Mouse (Mus musculus) midbrain, embryonic 15.5 days (tissue): Measurements from ENCODE around the gene Selenos. TPM values are rescaled to one million over a fixed set of nuclear protein-coding genes. Genes with fewer than 3 reads are reported as not detected.

ENCODE experiments used
- ATAC-seq: fragments of 200-750 bp; cut with Nextera tagmentation; replicated peaks from 2 replicates; pipeline ENCODE4 v1.8.0; 2017; ENCODE audit warnings: moderate TSS enrichment
- H3K27ac ChIP-seq: fragments of 300-500 bp; sonication (generic); 2 replicates; pipeline ENCODE4 v1.5.1; 2015; ENCODE audit warnings: mild to moderate bottlenecking, inconsistent platforms
- H3K27me3 ChIP-seq: fragments of 300-500 bp; sonication (generic); replicated peaks from 2 replicates; pipeline ENCODE4 v1.6.1; 2015; ENCODE audit warnings: inconsistent platforms
- H3K36me3 ChIP-seq: fragments of 300-500 bp; sonication (generic); replicated peaks from 2 replicates; pipeline ENCODE4 v1.6.1; 2015; ENCODE audit warnings: inconsistent platforms
- H3K4me1 ChIP-seq: fragments of 300-500 bp; sonication (generic); 2 replicates; pipeline ENCODE4 v1.6.1; 2015; ENCODE audit warnings: inconsistent platforms
- H3K4me2 ChIP-seq: fragments of 300-500 bp; sonication (generic); 2 replicates; pipeline ENCODE4 v1.6.1; 2015; ENCODE audit warnings: inconsistent platforms, mild to moderate bottlenecking, moderate library complexity
- H3K4me3 ChIP-seq: fragments of 300-500 bp; sonication (generic); 2 replicates; pipeline ENCODE4 v1.5.1; 2015; ENCODE audit warnings: mild to moderate bottlenecking, inconsistent platforms
- H3K9ac ChIP-seq: fragments of 300-500 bp; sonication (generic); 2 replicates; pipeline ENCODE4 v1.6.1; 2015; ENCODE audit warnings: mild to moderate bottlenecking, inconsistent platforms
- H3K9me3 ChIP-seq: fragments of 300-500 bp; sonication (generic); 2 replicates; pipeline ENCODE4 v1.6.1; 2016; ENCODE audit warnings: inconsistent platforms
- WGBS: fragments of 180-500 bp; shearing (Covaris S2); methylation state at CpG from one replicate; pipeline ENCODE4 v1.1.7; 2015; ENCODE audit warnings: mixed read lengths; 5-methylcytosine and 5-hydroxymethylcytosine counted together
- polyA plus RNA-seq: library from polyadenylated mRNA; unstranded; fragments of >200 nt; fragmentation: Nextera tagmentation; extraction: Ambion mirVana; gene quantifications from 2 replicates; pipeline ENCODE4 v1.2.1, GENCODE M21; 2015

Selenos gene
- polyA plus RNA-seq: 80.2 and 84.7 TPM in 2 replicates

DNA sequence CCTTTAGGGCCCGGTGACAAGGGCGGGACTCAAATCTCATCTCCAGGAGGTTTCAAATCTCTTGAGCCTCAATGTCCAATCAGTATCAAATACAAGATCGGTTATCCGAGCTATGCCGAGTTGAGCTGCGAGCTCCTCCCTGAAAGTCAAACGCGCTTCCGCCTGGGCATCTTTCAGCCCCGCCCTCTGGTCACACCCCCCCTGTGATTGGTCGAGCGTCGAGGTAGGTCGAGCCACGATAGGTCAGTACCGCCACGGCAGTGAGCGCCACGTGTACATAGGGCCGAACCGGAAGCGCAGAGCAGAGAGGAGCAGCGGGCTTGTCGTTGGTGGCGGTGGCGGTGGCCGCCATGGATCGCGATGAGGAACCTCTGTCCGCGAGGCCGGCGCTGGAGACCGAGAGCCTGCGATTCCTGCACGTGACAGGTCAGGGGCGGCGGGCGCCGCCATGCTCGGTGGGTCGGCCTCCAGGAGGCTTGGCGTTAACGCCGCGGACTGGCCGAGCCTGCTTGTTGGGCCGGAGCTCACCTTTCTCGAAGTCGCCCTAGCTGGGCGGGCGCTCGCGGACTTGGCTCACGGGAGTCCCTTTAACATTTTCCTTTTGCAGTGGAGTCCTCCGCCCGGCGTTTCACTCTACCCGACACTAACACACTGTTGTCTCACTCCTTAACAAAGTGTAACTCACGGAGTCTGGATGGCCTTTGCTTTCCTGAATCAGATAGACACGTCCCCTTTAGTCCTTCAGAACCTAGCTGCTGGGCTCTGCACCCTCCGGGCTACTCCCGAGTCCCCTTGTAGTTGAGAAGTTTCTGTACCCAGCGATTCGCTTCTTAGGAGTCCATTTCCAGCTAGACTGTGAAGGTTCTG is at the start of gene Selenos:
Gene Selenos (plus strand): TSS at position 286 of the 867 bp plus-strand sequence.
- WGBS: under 1% methylated on average over 65 of the region's 65 CpGs

DNA sequence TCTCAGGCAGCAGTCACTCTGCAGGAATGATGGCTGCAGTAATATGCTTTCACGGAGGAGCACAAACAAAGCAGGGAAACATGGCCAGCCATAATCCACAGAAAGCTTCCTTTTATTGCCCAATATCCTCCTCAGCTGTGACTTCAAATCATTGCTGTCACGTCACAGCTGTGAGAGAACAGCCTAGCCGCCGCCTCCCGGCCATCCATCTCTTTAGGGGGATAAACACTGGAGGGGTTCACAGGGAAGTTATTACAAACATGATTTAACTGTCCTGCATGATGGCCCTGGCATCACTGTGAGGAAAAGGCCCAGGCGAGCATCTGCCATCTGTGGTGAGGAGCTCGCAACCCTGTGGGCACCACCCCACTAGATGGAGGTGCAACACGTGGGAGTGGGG is 42.6 kb upstream of the Selenos start:
- WGBS: 68% methylated on average over 8 of the region's 8 CpGs
- Histone ChIP-seq H3K9me3 (no peaks in the 10 kb centered on the region), H3K36me3 (no peaks in the 10 kb centered on the region), H3K4me1 (no peaks in the 10 kb centered on the region), H3K27ac (no peak overlapping the region), H3K4me2 (no peak overlapping the region), H3K4me3 (no peak overlapping the region), H3K27me3 (no peaks in the 10 kb centered on the region), H3K9ac (no peak overlapping the region)
- no peak for ATAC-seq

More for the DNA sequence above, at the start of gene Selenos:
- peaks cover 24% of the 10 kb centered on the region for H3K4me1 ChIP-seq
- H3K27ac ChIP-seq: peak within 1 kb of the TSS; percentile 81
- peak within 1 kb of the TSS; percentile 78 for H3K9ac ChIP-seq
- no peaks in the 10 kb centered on the region for H3K27me3 ChIP-seq
- peak within 1 kb of the TSS; percentile 64 for H3K4me2 ChIP-seq
- peak within 1 kb of the TSS; percentile 89 for H3K4me3 ChIP-seq
- peak; percentile 100 for ATAC-seq
- H3K9me3 ChIP-seq: no peaks in the 10 kb centered on the region
- H3K36me3 ChIP-seq: peaks cover 23% of the 10 kb centered on the region

- Histone ChIP-seq H3K4me1 (no peaks in the 10 kb centered on the region), H3K9me3 (no peaks in the 10 kb centered on the region), H3K36me3 (no peaks in the 10 kb centered on the region), H3K27me3 (no peaks in the 10 kb centered on the region), H3K4me3 (no peak overlapping the region), H3K9ac (no peak overlapping the region), H3K27ac (no peak overlapping the region), H3K4me2 (no peak overlapping the region)
- 64% methylated on average over 3 of the region's 3 CpGs for WGBS
- no peak for ATAC-seq
Observed at GRCm38 (mm10) chr7:66038261-66038660, 41.2 kb upstream of the Selenos start.

- Histone ChIP-seq H3K27me3 (no peaks in the 10 kb centered on the region), H3K4me3 (no peak overlapping the region), H3K27ac (no peak overlapping the region), H3K36me3 (no peaks in the 10 kb centered on the region), H3K9me3 (no peaks in the 10 kb centered on the region), H3K9ac (no peak overlapping the region), H3K4me2 (no peak overlapping the region), H3K4me1 (no peaks in the 10 kb centered on the region)
- ATAC-seq: no peak
- 77% methylated on average over 11 of the region's 11 CpGs for WGBS
Observed at GRCm38 (mm10) chr7:66038730-66039129, 40.7 kb upstream of the Selenos start.

- H3K9ac ChIP-seq: no peak overlapping the region
- no peaks in the 10 kb centered on the region for H3K9me3 ChIP-seq
- WGBS: 78% methylated on average over 18 of the region's 18 CpGs
- no peak overlapping the region for H3K4me2 ChIP-seq
- H3K36me3 ChIP-seq: no peaks in the 10 kb centered on the region
- H3K27me3 ChIP-seq: no peaks in the 10 kb centered on the region
- no peak overlapping the region for H3K4me3 ChIP-seq
- H3K27ac ChIP-seq: no peak overlapping the region
- peaks cover 8% of the 10 kb centered on the region for H3K4me1 ChIP-seq
- no peak for ATAC-seq
Observed at GRCm38 (mm10) chr7:66040026-66040814, 39.2 kb upstream of the Selenos start.

- Histone ChIP-seq H3K27ac (no peak within 1 kb of the TSS), H3K9ac (no peak within 1 kb of the TSS), H3K4me1 (peaks cover 14% of the 10 kb centered on the region), H3K27me3 (no peaks in the 10 kb centered on the region), H3K4me2 (no peak within 1 kb of the TSS), H3K4me3 (no peak within 1 kb of the TSS), H3K36me3 (no peaks in the 10 kb centered on the region), H3K9me3 (no peaks in the 10 kb centered on the region)
- ATAC-seq: no peak
- WGBS: 79% methylated on average over 10 of the region's 10 CpGs
Observed at GRCm38 (mm10) chr7:66043552-66044459, 35.6 kb upstream of the Selenos start, which contains the start of gene Gm45213. Gm45213 (plus strand) TSS chr7:66043602.

DNA sequence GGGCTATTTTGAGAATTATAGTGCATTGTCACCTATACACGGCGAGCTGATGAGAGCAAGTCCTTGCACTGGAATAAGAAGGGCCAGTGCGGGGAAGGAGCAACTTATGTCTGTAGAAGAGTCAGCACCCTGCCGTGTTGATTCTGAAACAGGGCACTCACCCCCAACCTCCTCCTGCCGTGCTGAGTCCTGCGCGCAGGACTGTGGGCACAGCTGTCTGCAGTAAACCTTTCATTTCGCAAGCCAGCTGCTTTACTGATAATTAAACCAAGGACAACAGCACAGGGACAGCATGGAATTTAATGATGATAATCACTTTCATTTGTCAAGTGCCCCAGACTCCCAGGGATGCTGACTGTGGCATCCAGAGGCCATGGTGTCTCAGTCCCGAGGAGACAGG is 34.8 kb upstream of the Selenos start:
- H3K27ac ChIP-seq: no peak overlapping the region
- no peaks in the 10 kb centered on the region for H3K9me3 ChIP-seq
- peaks cover 14% of the 10 kb centered on the region for H3K4me1 ChIP-seq
- H3K4me2 ChIP-seq: no peak overlapping the region
- H3K9ac ChIP-seq: no peak overlapping the region
- no peaks in the 10 kb centered on the region for H3K27me3 ChIP-seq
- no peaks in the 10 kb centered on the region for H3K36me3 ChIP-seq
- ATAC-seq: no peak
- WGBS: 27% methylated on average over 9 of the region's 9 CpGs
- no peak overlapping the region for H3K4me3 ChIP-seq

- Histone ChIP-seq H3K9ac (no peak overlapping the region), H3K4me2 (no peak overlapping the region), H3K9me3 (no peaks in the 10 kb centered on the region), H3K27me3 (no peaks in the 10 kb centered on the region), H3K36me3 (no peaks in the 10 kb centered on the region), H3K4me3 (no peak overlapping the region), H3K27ac (no peak overlapping the region), H3K4me1 (peaks cover 14% of the 10 kb centered on the region)
- ATAC-seq: no peak
- WGBS: 69% methylated on average over 17 of the region's 17 CpGs
Observed at GRCm38 (mm10) chr7:66046921-66047918, 32.2 kb upstream of the Selenos start.

DNA sequence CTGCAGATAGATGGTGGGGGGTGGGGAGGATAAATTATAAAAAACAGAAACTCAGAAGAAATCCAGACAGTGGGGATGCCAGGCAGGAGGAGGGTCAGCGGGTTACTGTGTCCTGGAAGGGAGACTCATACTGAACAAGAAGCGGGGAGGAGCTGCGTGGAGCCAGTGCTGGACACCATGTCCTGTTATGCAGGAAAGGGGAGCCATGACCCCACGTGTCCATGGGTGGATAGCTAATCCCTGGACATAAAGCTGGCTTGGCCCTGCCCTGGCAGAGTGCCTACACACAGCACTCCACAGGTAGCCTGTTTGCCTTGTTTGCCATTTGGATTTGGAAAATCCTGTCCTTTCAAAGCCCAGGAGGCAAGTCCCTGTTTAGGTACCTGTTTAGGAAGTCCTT is 31.5 kb upstream of the Selenos start:
- 81% methylated on average over 4 of the region's 4 CpGs for WGBS
- no peak for ATAC-seq
- Histone ChIP-seq H3K27ac (no peak overlapping the region), H3K4me3 (no peak overlapping the region), H3K4me2 (no peak overlapping the region), H3K9me3 (no peaks in the 10 kb centered on the region), H3K9ac (no peak overlapping the region), H3K27me3 (no peaks in the 10 kb centered on the region), H3K4me1 (peaks cover 14% of the 10 kb centered on the region), H3K36me3 (no peaks in the 10 kb centered on the region)

- H3K9ac ChIP-seq: no peak overlapping the region
- no peak overlapping the region for H3K4me2 ChIP-seq
- no peak for ATAC-seq
- H3K9me3 ChIP-seq: no peaks in the 10 kb centered on the region
- 81% methylated on average over 12 of the region's 12 CpGs for WGBS
- no peak overlapping the region for H3K4me3 ChIP-seq
- peaks cover 14% of the 10 kb centered on the region for H3K4me1 ChIP-seq
- no peaks in the 10 kb centered on the region for H3K36me3 ChIP-seq
- H3K27me3 ChIP-seq: no peaks in the 10 kb centered on the region
- H3K27ac ChIP-seq: no peak overlapping the region
Observed at GRCm38 (mm10) chr7:66048446-66049230, 30.8 kb upstream of the Selenos start.
